Mouse (Mus musculus) A20 (cell line): Measurements from ENCODE around the gene Pycr2.
"Not testable (repeated sequence)": the region's sequence is repeated elsewhere in the genome, so short reads cannot be mapped to it uniquely, and the experiment has no call there.

Experiments
- DNase-seq: peaks from one replicate; pipeline ENCODE4 v3.0.0-alpha.2; 2011; ENCODE audit warnings: low read depth, low spot score

Gene Pycr2

DNA sequence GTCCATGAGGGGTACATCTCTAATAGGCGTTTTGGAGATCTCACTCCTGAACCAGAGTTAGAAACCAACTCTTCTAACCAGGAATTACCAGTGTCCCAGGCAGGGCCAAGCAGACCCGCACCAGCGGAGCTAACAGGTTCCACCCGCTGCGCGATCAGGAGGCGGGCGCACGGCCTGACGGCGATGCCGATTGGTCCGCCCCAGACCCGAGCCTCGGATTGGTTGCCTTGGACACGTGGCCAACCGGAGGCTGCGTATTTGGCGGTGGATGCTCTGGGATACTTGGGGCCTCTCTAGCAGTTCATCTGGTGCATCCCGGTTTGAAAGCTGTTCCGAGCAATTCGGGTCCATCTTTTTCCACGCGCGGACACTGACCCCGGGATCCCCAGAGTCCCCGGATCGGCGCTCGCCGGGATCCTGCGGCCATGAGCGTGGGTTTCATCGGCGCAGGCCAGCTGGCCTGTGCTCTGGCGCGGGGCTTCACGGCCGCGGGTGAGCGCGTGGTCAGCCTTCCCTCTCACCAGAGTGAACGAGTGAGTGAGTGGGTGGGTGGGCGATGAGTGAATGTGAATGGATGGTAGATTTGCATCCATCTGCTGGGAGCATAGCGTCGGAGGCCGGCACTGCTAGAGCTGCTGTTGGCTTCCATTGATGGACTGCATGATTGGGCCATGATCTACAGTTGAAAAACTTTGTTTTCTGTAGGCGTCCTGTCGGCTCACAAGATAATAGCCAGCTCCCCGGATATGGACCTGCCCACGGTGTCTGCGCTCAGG, at the start of gene Pycr2:
Pycr2 (plus strand) TSS at position 255 of the 776 bp plus-strand sequence.
- DNase-seq, result peak; percentile 96

DNA sequence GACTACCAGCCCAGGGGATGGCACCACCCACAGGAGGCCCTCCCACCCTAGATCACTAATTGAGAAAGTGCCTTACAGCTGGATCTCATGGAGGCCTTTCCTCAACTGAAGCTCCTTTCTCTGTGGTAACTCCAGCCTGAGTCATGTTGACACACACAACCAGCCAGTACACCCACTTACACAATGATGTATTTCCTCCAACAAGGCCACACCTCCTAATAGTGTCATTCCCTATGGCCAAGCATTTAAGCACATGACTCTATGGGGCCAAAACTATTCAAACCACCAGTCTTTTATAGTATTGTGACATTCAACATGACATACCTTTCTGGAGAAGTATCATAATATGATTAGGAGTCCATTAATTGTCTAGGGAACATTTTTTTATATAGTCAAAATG, 45.3 kb upstream of the Pycr2 start:
- no peak for DNase-seq

DNA sequence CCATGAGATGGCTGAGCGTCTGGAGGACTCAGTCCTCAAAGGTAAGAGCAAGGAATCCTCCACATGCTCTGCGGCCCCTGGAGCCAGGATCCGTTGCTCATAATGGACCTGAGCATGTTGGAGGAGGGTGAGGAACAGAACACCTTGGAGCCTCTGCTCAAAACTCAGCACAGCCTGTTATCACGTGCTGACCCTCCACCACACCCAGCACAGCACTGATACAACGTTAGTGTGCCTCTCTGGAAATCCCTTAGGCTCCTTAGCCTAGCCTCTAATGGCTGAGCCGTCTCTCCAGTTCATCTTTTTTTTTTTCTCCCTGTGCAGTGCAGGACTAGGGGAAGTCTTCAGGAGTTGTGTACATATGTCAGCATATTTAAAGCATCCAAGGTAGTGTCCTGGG, 44.1 kb upstream of the Pycr2 start:
- no peak for DNase-seq

DNA sequence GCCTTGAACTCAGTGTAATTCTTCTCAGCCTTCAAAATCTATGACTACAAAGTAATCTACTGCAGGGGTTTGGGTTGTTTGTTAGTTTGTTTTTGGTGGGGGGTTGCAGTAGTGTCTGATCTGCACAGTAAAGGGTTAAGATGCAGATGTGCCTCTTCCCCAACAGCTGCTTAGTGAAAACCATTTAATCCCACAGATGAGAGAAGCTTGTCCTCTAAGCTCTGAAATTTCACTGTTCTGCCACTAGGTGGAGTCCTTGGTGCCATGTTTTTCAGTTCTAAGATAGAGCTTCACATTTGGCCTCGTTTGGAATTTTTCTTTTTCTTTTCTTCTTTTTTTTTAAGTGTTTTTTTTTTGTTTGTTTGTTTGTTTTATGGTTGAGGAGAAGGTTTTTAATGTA, 40.5 kb upstream of the Pycr2 start:
- peak; percentile 59 for DNase-seq

DNA sequence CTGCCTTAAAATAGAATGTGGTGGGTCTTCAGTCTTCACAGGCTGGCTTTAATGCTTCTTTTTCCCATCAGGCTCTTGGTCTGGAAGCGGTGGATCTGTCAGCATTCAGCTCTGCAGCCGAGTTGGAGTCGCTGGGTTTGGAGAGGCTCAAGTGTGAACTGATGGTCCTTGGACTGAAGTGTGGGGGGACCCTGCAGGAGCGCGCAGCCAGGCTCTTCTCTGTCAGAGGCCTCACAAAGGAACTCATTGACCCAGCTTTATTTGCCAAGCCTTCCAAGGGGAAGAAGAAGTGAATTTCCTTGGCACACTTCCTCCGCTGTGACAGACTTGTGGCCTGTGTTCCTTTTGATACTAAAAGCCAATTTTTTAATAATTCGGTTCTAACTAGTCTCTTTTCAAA, 38.1 kb upstream of the Pycr2 start:
- no peak for DNase-seq

DNA sequence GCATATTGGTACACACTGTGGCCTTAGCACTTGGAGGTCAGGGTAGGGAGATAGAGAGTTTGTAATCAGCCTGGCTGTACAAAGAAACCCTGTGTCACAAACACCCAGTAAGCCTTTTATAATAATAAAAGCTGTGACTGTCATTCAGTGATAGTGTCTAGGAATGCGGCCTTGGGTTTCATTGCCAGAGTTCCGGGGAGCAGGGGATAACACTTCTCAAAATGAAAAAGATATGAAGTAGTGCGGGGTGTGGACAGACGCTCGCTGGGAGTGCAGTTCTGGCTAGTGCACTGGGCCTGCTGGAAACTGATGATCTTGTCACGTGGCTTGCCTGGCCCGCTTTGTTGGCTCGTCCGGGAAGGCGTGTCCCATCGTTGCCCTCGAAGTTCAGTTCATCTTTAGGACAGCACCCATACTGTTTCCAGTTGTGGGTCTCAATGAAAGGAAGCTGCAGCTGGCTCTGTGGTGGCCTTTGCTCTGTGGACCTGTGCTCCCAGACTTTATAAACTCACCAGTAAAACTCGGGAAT, 33.9 kb upstream of the Pycr2 start:
- DNase-seq, result no peak

DNA sequence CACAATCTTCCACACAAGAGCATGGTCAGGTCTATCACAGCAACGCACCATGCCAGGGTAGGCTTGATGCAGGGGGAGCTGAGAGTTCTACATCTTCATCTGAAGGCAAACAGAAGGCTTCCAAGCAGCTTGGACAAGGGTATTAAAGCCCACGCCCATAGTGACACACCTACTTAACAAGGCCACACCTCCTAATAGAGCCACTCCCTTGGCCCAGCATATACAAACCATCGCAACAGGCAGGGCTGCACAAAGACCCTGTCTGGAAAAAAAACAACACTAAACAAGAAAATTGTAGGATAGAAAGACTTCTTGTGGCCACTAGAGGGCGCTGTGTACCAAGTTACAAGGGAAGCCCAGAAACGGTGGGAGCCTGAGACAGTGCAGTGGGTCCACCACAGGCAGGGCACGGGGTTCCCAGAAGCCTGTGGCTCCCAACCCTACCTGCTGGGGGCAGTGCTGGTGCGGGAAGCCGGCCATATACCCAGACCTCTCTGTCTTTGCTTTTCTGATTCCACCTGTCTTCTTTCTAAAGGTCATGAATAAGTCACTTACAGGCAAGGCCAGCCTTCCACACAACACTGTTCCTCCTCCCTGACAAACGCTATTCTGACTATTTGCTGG, 30.1 kb upstream of the Pycr2 start:
- DNase-seq, result peak; percentile 95

DNA sequence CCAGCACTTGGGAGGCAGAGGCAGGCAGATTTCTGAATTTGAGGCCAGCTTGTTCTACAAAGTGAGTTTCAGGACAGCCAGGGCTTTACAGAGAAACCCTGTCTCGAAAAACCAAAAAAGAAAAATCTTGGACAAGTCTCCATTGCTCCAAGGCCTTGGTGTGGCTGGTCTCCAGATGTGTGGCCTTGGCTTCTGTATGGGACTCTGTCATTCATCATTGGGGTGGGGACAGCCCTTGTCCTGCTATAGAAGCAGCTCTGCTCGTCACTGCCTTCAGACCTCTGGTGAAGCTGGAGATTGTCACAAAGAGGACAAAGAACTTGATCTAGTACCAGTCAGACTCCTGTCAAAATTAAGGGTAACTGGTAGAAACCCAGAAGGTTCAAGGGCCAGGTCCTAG, 29.5 kb upstream of the Pycr2 start:
- no peak for DNase-seq

DNA sequence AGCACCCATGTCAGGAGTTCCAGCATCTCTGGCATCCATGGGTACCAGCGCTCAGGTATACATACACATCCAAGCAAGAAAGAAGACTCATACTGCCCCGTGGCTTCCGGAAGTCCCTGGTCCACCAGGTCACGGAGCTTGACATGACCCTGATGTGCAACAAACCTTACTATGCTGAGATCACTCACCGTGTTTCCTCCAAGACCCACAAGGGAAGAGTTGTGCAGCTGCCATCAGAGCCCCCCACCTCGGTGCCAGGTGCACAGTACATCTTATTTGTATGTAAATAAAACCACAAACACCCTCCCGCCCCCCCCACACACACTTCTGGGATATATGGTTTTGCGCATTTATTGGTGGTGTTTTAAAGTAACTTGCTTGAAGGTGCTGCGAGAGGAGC, 29.0 kb upstream of the Pycr2 start:
- DNase-seq, result peak; percentile 89

DNA sequence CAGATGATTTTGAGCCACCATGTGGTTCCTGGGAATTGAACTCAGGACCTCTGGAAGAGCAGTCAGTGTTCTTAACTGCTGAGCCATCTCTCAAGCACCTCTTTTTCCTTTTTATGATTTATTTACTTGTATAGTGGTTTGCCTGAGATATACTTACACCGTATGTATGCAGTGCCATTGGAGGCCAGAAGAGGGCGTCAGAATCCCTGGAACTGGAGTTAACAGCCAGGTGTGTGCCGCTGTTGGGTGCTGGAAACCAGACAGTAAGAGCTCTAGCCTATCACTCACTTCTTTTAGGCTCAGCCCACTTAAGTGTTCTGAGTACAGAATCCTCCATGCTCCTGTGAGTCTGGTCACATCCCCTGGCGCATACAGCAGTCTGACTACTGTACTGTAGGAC, 26.6 kb upstream of the Pycr2 start:
- DNase-seq, result peak; percentile 33

DNA sequence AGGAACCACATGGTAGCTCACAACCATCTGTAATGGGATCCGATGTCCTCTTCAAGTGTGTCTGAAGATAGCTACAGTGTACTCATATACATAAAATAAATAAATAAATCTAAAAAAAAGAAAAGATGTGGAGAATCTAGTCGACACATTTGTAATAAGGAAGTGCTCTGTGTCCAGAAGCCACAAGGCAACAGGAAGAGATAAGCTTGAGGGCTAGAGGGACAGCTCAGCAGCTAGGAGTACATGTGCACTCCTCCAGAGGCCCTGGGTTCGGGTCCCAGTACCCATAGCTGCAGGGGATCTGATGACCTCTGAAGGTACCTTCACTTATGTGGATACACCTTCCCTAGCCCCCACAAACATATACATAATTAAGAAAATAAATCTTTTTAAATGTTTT, 22.3 kb upstream of the Pycr2 start:
- no peak for DNase-seq

DNA sequence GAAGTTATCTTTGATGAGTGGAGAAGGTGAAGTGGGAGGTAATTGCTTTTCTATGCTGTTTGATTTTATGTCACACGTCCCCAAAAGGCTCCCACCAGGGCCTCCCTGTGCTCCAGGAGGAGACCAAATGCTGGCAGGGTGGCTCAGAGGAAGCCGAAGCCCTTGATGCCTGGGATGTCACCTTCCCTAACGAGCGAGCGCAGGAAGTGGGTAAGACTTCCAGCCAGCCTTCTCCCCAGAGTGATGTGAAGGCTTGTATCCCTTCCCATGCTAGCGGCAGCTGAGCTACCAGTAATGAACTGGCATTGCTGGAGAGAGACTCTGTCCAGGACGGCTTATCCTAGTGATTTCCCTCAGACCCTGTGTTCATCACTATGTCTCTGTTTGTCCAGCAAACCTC, 20.4 kb upstream of the Pycr2 start:
- no peak for DNase-seq

DNA sequence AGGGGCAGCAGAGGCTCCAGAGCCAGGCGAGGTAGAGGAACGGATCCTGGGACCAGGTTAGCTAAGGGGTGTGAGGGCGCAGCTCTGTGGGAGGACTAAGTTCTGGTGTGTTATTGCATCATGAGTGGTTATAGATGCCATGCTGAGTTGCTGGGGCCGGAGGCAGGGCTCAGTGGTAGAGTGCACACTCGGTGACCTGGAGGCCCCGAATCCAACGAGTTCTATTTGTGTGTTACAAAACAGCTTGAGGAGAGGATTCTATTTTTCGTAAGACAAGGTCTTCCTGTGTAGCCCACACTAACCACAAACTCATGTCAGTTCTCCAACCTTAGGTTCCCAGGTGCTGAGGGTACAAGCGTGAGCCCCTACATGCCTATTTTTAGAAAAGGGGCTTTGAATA, 19.6 kb upstream of the Pycr2 start:
- DNase-seq, result peak; percentile 49

DNA sequence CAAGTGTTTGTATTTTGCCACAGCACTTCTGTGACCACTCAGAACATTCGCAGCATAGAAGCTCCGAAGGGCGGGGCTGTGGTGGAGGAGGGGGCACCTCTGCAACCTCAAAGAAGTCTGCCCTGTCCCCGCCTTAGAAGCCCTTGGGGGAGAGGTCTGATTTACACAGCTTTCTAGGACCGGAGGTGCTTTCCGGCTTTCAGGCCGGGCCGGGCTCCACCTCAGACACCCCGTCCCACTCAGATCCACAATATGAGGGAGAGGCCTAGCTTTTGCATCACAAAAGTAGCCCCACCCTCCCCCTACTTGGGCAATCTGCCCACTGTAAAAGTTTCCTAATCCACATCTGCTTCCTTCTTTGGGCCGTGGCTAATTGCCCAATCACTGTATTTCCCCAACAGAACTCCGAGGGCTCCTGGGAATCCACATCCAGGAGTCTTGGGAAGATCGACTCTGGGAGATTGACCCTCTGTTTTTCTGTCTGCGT, 15.5 kb upstream of the Pycr2 start:
- no peak for DNase-seq

DNA sequence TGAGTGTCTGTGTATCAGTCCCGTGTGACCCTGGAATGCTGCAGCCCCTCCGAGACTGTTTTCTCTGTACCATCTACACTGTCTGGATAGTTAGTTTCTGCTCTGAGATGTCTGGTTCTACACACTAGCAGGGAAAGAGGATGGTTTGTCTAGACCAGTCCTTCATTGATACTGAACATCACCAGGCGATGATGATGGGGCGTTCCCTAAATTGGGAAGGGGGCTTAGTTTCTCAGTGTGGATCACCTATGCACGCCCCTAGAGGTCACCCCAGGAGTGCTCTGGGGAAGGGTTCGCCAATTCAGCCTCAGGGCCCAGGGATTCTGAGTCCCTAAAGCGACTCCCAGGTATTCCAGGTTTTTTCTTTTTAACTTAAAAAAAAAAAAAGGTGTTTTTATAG, 14.9 kb upstream of the Pycr2 start:
- DNase-seq, result no peak

DNA sequence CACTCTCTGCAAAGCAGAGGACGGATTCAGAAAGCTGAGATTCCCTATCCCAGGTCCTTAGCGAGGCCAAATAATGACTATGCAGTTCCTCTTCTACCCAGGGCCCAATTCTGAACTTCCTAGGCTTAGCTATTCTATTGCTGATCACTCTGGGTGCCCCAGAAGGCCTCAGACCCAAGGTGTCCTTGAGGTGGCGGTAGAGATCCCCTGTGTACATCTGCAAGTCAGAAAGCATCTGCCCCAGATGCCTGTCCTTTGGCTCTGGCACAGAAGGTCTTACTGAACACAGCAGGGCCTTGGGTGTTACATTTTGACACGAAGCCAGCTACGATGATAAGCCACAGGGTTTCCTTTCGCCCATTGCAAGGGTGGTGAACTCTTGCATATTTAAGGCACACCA, 14.3 kb upstream of the Pycr2 start:
- DNase-seq, result peak; percentile 73

DNA sequence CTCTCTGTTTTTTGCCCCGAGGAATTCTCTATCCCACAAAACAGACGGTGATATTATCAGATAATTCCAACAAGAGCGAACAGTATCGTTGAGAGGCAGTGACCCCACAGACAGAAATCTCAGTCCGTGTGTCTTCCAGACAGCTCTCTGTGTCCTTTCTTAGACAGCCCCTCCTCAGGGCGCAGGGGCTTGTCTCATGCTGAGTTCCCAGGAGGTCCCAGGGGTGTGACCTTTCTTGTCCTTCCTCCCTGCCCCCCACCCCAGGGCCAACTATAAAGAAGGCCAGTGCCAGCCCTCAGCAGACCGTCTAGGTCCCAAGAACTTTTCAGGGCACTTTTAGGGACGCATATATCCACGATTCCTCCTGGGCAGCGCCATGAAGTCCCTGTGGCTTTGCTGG, 11.3 kb upstream of the Pycr2 start, which contains the start of gene Lefty2:
Lefty2 (plus strand) TSS at position 301 of the 400 bp plus-strand sequence.
- DNase-seq, result no peak

DNA sequence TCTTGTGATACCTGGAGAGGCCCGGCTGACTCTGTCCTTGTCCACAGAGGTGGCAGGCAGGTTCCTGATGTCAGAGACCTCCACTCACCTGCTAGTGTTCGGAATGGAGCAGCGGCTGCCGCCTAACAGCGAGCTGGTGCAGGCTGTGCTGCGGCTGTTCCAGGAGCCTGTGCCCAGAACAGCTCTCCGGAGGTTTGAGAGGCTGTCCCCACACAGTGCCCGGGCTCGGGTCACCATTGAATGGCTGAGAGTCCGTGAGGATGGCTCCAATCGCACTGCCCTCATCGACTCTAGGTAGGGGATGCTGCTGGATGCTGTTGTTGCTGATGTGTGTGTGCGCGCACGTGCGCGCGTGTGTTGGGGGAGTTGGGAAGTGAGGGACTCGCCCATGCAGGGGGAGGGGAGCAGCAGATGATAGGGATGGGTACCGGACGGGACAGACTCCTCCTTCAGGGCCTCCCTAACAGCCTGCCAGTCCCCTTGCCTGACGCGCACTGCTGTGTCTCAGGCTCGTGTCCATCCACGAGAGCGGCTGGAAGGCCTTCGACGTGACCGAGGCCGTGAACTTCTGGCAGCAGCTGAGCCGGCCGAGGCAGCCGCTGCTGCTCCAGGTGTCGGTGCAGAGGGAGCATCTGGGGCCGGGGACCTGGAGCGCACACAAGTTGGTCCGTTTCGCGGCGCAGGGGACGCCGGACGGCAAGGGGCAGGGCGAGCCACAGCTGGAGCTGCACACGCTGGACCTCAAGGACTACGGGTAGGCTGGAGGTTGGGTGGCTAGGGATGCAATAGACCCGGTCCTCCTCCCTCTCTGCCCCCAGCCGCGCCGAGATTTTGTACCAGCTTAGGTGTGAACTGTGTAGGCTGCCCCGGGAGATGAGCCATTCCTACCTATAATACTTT, 9.8 kb upstream of the Pycr2 start:
- not testable (repeated sequence) for DNase-seq

DNA sequence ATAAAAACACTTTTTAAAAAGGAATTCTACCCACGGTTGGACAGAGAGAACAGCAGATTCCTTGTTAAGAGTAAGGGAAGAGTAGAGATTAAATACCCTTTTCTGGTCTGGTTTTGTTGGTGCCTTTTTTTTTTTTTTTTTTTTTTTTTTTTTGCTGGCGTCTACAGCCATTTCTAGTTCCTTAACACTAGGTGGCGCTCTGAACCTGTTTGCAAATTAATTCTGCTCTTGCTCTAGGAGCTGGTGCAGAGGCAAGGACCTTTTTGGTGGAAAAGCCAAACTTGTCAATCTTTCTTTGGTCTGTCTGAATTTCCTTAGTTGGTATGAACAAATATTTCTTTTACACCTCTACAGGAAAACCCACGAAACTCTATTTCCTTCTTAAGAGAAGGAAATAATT, 3.0 kb upstream of the Pycr2 start:
- peak; percentile 65 for DNase-seq

DNA sequence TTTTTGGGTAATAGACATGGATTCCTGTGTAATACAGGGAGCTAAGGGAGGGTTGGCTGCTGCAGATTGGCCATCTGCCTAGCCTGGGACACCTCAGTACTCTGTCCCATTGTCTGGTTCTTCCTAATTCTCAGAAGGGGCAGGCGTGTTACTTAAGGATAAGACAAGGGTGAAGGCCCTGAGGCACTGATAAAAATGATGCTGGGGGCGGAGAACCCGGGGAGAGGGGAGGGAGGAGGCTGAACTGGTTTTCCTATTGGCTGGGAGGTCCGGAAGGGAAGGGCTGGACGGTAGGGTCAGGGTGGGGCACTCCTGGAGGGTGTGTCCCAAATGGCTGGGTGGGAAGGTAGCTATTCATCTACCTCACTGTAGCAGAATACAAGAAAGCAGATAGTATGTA, 1.2 kb upstream of the Pycr2 start:
- DNase-seq, result no peak

DNA sequence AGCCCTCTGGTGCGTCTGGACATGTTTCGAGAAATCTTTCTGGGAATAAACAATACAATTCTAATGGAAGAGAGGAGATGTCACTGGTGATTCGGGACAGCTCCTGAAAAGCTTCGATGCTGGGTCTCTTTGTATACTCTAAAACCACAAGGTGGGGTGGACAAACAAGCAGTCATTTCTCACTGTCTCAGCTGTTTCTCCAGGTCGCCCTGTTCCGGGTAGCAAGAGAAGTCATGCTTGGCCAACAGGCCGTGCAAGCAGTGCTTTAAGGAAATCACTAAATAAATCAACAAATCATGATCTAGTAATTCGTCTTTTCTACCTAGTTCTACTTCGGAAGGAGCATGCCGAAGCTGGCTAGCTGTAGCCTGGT, 441 bp upstream of the Pycr2 start:
- no peak for DNase-seq

DNA sequence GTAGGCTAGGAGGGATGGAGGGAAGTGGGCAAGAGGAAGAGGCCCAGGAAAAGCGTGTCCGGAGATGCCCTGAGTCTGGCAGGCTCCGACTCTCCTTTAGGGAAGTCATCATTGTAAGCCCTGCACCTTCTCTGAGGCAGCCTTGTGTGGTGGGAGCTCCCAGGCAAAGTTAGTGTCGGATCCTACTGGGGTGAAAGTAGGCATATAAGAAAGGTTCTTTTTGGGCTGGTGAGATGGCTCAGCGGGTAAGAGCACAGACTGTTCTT, 655 bp downstream of the Pycr2 start:
- no peak for DNase-seq
